Mouse (Mus musculus) embryonic facial prominence, embryonic 10.5 days (tissue): ENCODE measurements at regions not wholly inside any gene's neighbourhood (a gene's known extent, or its start where the extent isn't known, plus 50 kb on each side); places are given as distances from the start of the nearest gene placed in this dataset.

Source experiments
- DNase-seq: peaks from one replicate; pipeline ENCODE4 v3.0.0-alpha.2; 2017; ENCODE audit warnings: low spot score
- H3K27ac ChIP-seq: fragments of 300-500 bp; sonication (generic); replicated peaks from 2 replicates; pipeline ENCODE4 v1.5.1; 2016; ENCODE audit warnings: mild to moderate bottlenecking
- H3K27me3 ChIP-seq: fragments of 300-500 bp; sonication (generic); replicated peaks from 2 replicates; pipeline ENCODE4 v1.6.1; 2016; ENCODE audit warnings: low read depth, mild to moderate bottlenecking; ENCODE audit not compliant: poor library complexity, severe bottlenecking
- H3K36me3 ChIP-seq: fragments of 300-500 bp; sonication (generic); replicated peaks from 2 replicates; pipeline ENCODE4 v1.6.1; 2016; ENCODE audit warnings: mild to moderate bottlenecking, moderate library complexity
- H3K4me1 ChIP-seq: fragments of 300-500 bp; sonication (generic); 2 replicates; pipeline ENCODE4 v1.6.1; 2016
- H3K4me3 ChIP-seq: fragments of 300-500 bp; sonication (generic); 2 replicates; pipeline ENCODE4 v1.5.1; 2016; ENCODE audit warnings: mild to moderate bottlenecking, moderate library complexity
- H3K9me3 ChIP-seq: fragments of 300-500 bp; sonication (generic); 2 replicates; pipeline ENCODE4 v1.6.1; 2016; ENCODE audit warnings: mild to moderate bottlenecking
- WGBS: fragments of 180-500 bp; shearing (Covaris S2); methylation state at CpG from one replicate; pipeline ENCODE4 v1.1.7; 2016; 5-methylcytosine and 5-hydroxymethylcytosine counted together

DNA sequence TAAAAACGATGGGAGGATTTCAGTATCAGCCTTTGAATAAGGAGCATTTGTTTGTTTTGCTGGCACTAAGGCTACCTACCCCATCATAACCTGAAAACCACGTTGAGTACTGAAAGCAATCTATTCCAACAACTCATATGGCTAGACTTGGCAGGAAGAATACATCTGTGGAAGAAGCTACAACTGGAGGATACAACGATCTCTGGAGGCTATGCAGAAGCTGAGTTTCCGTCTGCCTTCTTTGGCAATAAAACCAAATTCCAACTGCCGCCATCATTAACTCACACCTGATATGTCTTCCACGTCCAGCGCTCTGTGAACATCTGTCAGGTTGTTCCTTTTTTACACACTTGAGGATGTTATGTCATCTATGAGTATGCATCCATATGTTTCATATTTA, 206.7 kb upstream of the Prkcq start:
- whole genome bisulfite sequencing: 80% methylated on average over 7 of the region's 7 CpGs
- no peaks in the 10 kb centered on the region for H3K9me3 ChIP-seq
- no peaks in the 10 kb centered on the region for H3K36me3 ChIP-seq

DNA sequence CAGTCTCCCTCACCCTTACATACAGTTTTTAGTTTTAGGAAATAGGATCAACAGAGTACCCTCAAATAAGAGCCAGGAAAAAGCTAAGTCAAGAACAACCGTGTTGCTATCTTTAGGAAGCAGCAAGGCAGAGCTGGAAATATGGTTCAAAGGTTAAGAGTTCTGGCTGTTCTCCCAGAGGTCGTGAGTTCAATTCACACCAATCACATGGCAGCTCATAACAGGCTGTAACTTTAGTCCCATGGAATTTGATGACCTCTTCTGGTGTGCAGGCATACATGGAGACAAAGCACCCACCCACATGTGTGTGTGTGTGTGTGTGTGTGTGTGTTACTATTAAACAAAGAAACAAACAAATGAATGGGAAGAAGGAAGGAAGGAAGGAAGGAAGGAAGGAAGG, 205.0 kb upstream of the Prkcq start:
- Histone ChIP-seq H3K27me3 (no peaks in the 10 kb centered on the region), H3K27ac (no peak overlapping the region), H3K4me1 (no peaks in the 10 kb centered on the region), H3K36me3 (no peaks in the 10 kb centered on the region), H3K9me3 (no peaks in the 10 kb centered on the region), H3K4me3 (no peak overlapping the region)
- no peak for DNase-seq
- WGBS: 74% methylated on average over 2 of the region's 2 CpGs

More for the DNA sequence above, 206.7 kb upstream of the Prkcq start:
- no peak for DNase-seq
- Histone ChIP-seq H3K4me3 (no peak overlapping the region), H3K27ac (no peak overlapping the region), H3K27me3 (no peaks in the 10 kb centered on the region), H3K4me1 (no peaks in the 10 kb centered on the region)

- Histone ChIP-seq H3K9me3 (no peaks in the 10 kb centered on the region), H3K4me3 (no peak overlapping the region), H3K4me1 (no peaks in the 10 kb centered on the region), H3K27me3 (no peaks in the 10 kb centered on the region), H3K36me3 (no peaks in the 10 kb centered on the region), H3K27ac (no peak overlapping the region)
- WGBS: 77% methylated on average over 10 of the region's 10 CpGs
- DNase-seq: no peak
Observed at GRCm38 (mm10) chr2:10969111-10969689, 202.7 kb upstream of the Prkcq start.

DNA sequence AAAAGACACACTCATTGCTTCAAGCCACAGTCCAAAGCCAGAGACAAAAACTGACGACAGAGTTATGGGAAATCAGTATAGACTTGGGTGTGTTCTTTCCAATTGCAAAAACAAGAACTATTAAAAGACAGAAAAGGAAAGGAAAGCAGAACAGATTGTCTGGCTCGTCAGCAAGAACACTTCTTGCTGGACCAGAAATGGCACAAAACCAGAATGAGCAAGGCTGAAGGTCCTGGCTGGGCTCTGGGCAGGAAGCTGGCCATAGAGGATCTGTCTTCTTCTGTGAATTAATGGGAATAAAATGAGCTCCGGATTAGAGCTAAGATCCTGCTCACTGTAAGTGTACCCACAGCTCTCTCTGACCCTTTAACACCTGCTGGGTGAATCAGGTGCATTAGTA, 199.9 kb upstream of the Prkcq start:
- DNase-seq: no peak
- Histone ChIP-seq H3K4me3 (no peak overlapping the region), H3K9me3 (no peaks in the 10 kb centered on the region), H3K27ac (no peak overlapping the region), H3K4me1 (peaks cover 3% of the 10 kb centered on the region; the same call in 1 of the 2 replicates), H3K27me3 (no peaks in the 10 kb centered on the region), H3K36me3 (no peaks in the 10 kb centered on the region)
- WGBS: 73% methylated on average over 3 of the region's 3 CpGs

DNA sequence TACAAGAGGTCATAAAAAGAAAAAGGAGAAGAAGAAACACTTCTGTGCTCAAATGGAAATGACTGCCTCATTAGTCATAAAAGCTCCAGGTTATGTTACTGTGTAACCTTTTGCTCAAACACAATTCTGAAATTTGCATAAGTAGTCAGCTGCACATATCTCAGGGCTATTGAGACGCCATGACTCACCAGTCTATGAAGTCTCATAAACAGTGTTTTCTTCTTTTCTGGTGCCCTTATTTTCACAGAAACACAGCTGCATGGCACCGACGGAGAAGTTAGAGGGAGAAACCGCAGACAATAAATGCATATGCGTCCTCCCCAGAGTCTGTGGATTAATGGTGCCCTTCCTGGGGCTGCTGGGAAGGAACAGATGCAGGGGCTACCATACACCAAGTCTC, 193.1 kb upstream of the Prkcq start:
- H3K4me3 ChIP-seq: no peak overlapping the region
- WGBS: 82% methylated on average over 5 of the region's 5 CpGs
- DNase-seq: no peak

DNA sequence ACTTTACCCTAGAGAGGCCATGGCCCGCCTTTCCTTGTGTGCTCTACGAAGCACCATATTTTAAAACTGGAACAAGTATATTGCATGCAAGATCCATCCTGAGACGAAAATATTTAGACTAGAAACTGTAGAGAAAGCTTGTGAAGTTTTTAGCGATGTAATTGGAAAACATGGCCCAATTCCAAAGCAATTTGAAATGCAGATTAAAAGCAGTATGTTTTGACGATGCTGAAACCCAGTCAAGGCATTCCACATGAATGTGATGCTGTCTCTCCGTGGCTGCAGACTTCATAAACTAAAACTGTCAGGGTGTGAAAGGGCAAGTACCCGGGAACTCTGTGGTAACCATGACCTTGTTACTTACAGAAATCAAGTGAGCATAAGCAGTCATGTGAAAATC, 185.8 kb upstream of the Prkcq start:
- H3K4me3 ChIP-seq: no peak overlapping the region
- H3K27me3 ChIP-seq: no peaks in the 10 kb centered on the region
- H3K9me3 ChIP-seq: no peaks in the 10 kb centered on the region
- 80% methylated on average over 7 of the region's 7 CpGs for WGBS
- H3K36me3 ChIP-seq: no peaks in the 10 kb centered on the region
- no peaks in the 10 kb centered on the region for H3K4me1 ChIP-seq
- DNase-seq: no peak
- no peak overlapping the region for H3K27ac ChIP-seq

More for the DNA sequence above, 193.1 kb upstream of the Prkcq start:
- Histone ChIP-seq H3K27me3 (no peaks in the 10 kb centered on the region), H3K27ac (no peak overlapping the region), H3K36me3 (no peaks in the 10 kb centered on the region), H3K9me3 (no peaks in the 10 kb centered on the region), H3K4me1 (peaks cover 3% of the 10 kb centered on the region; the same call in 1 of the 2 replicates)

- no peaks in the 10 kb centered on the region for H3K27me3 ChIP-seq
- no peaks in the 10 kb centered on the region for H3K36me3 ChIP-seq
- no peaks in the 10 kb centered on the region for H3K9me3 ChIP-seq
- WGBS: 94% methylated on average over 7 of the region's 7 CpGs
- DNase-seq: no peak
- no peak overlapping the region for H3K27ac ChIP-seq
- no peak overlapping the region for H3K4me3 ChIP-seq
- H3K4me1 ChIP-seq: no peaks in the 10 kb centered on the region
Observed at GRCm38 (mm10) chr2:10990043-10990728, 181.7 kb upstream of the Prkcq start.

- H3K9me3 ChIP-seq: no peaks in the 10 kb centered on the region
- WGBS: 47% methylated on average over 1 of the region's 1 CpGs
- H3K4me1 ChIP-seq: no peaks in the 10 kb centered on the region
- no peaks in the 10 kb centered on the region for H3K36me3 ChIP-seq
- no peaks in the 10 kb centered on the region for H3K27me3 ChIP-seq
- H3K4me3 ChIP-seq: no peak overlapping the region
- H3K27ac ChIP-seq: no peak overlapping the region
- no peak for DNase-seq
Observed at GRCm38 (mm10) chr2:10998798-10999197, 173.1 kb upstream of the Prkcq start.

DNA sequence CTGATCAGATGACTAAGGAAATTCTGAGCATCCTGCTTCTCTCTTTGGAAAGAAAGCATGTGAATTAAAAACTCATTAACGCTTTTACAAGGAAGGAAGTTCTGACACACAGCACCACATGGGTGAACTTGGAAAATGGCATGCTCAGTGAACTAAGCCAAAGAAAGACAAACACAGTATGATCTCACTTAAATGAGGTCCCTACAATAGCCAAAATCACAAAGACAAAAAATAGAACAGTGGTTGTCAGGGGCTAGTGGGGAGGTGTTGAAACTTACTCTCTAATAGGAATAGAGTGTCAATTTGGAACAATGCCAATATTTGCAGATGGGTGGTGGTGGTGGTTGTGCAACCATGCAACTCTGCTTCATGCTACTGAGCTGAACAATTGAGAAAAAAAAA, 172.7 kb upstream of the Prkcq start:
- H3K36me3 ChIP-seq: no peaks in the 10 kb centered on the region
- H3K9me3 ChIP-seq: no peaks in the 10 kb centered on the region
- H3K27ac ChIP-seq: no peak overlapping the region
- no peak overlapping the region for H3K4me3 ChIP-seq
- H3K27me3 ChIP-seq: no peaks in the 10 kb centered on the region
- WGBS: 77% methylated on average over 1 of the region's 1 CpGs
- DNase-seq: no peak
- H3K4me1 ChIP-seq: no peaks in the 10 kb centered on the region

- peaks cover 5% of the 10 kb centered on the region for H3K4me1 ChIP-seq
- WGBS: 90% methylated on average over 2 of the region's 2 CpGs
- H3K27ac ChIP-seq: no peak overlapping the region
- H3K36me3 ChIP-seq: no peaks in the 10 kb centered on the region
- H3K4me3 ChIP-seq: no peak overlapping the region
- no peak for DNase-seq
- no peaks in the 10 kb centered on the region for H3K9me3 ChIP-seq
- H3K27me3 ChIP-seq: no peaks in the 10 kb centered on the region
Observed at GRCm38 (mm10) chr2:11005806-11006205, 166.1 kb upstream of the Prkcq start.

GRCm38 (mm10) chr2:11011041-11011962, 160.6 kb upstream of the Prkcq start:
- H3K27me3 ChIP-seq: no peaks in the 10 kb centered on the region
- 76% methylated on average over 11 of the region's 11 CpGs for WGBS
- no peaks in the 10 kb centered on the region for H3K9me3 ChIP-seq
- H3K4me3 ChIP-seq: no peak overlapping the region
- no peaks in the 10 kb centered on the region for H3K4me1 ChIP-seq
- H3K36me3 ChIP-seq: no peaks in the 10 kb centered on the region
- H3K27ac ChIP-seq: no peak overlapping the region
- DNase-seq: no peak

GRCm38 (mm10) chr2:11012312-11012860, 159.5 kb upstream of the Prkcq start:
- H3K27me3 ChIP-seq: no peaks in the 10 kb centered on the region
- no peak overlapping the region for H3K27ac ChIP-seq
- DNase-seq: no peak
- H3K9me3 ChIP-seq: no peaks in the 10 kb centered on the region
- H3K4me3 ChIP-seq: no peak overlapping the region
- no peaks in the 10 kb centered on the region for H3K4me1 ChIP-seq
- no peaks in the 10 kb centered on the region for H3K36me3 ChIP-seq
- WGBS: 82% methylated on average over 4 of the region's 4 CpGs
